Mouse (Mus musculus) MEL (cell line): ENCODE measurements around the gene Tarbp2. TPM values are rescaled to one million over a fixed set of nuclear protein-coding genes. Genes with fewer than 3 reads are reported as not detected.
A peak's percentile ranks its signal among the peaks of the same experiment; 100 is the strongest.

ENCODE experiments used
- DNase-seq: peaks from one replicate; pipeline ENCODE4 v3.0.0; 2011; ENCODE audit warnings: low read depth, low spot score
- H3K27ac ChIP-seq: 2 replicates; pipeline ENCODE4 v1.5.1; 2012; ENCODE audit warnings: low read depth, mild to moderate bottlenecking, control low read depth, low read length, moderate library complexity; ENCODE audit not compliant: control insufficient read depth
- H3K27me3 ChIP-seq, 2 experiments: fragments of 150-350 bp in 1 of 2; sonication (generic) in 1 of 2; 2 replicates each; pipeline ENCODE4 v1.6.1; 2012; ENCODE audit warnings: low read length in 2 of 2, mild to moderate bottlenecking in 2 of 2, improper control_type of control experiment in 1 of 2, moderate library complexity in 1 of 2; ENCODE audit not compliant: insufficient read depth in 2 of 2, control insufficient read depth in 1 of 2
- H3K36me3 ChIP-seq, 2 experiments: 2 replicates each; pipeline ENCODE4 v1.6.1; 2012 to 2014; ENCODE audit warnings: low read length in 2 of 2, improper control_type of control experiment in 1 of 2, inconsistent platforms in 1 of 2, mild to moderate bottlenecking in 1 of 2; ENCODE audit not compliant: insufficient read depth in 2 of 2, control insufficient read depth in 1 of 2
- H3K4me1 ChIP-seq, 2 experiments: fragments of 150-350 bp in 1 of 2; sonication (generic) in 1 of 2; 2 replicates each; pipeline ENCODE4 v1.6.1; 2012; ENCODE audit warnings: low read length in 2 of 2, improper control_type of control experiment in 1 of 2, mild to moderate bottlenecking in 1 of 2; ENCODE audit not compliant: insufficient read depth in 2 of 2, control insufficient read depth in 1 of 2
- H3K4me3 ChIP-seq, 2 experiments: fragments of 150-350 bp in 1 of 2; sonication (generic) in 1 of 2; 2 replicates each; pipeline ENCODE4 v1.5.1; 2012; ENCODE audit warnings: low read depth in 2 of 2, low read length in 2 of 2, mild to moderate bottlenecking in 2 of 2, moderate library complexity in 2 of 2, control low read depth in 1 of 2, improper control_type of control experiment in 1 of 2; ENCODE audit not compliant: control insufficient read depth in 1 of 2, insufficient read depth in 1 of 2
- H3K79me2 ChIP-seq: 2 replicates; pipeline ENCODE4 v1.6.1; 2012; ENCODE audit warnings: mild to moderate bottlenecking, low read length, moderate library complexity; ENCODE audit not compliant: control insufficient read depth, poor library complexity, insufficient read depth
- H3K9ac ChIP-seq: 2 replicates; pipeline ENCODE4 v1.6.1; 2012; ENCODE audit warnings: low read depth, mild to moderate bottlenecking, control low read depth, low read length, moderate library complexity; ENCODE audit not compliant: control insufficient read depth, poor library complexity, severe bottlenecking
- H3K9me3 ChIP-seq: fragments of 150-350 bp; sonication (generic); replicated peaks from 2 replicates; pipeline ENCODE4 v1.6.1; 2012; ENCODE audit warnings: mild to moderate bottlenecking, low read length, improper control_type of control experiment, moderate library complexity; ENCODE audit not compliant: insufficient read depth
- BHLHE40 ChIP-seq: IDR thresholded peaks from 2 replicates; pipeline ENCODE4 v1.6.1; 2012; ENCODE audit warnings: low read depth, mild to moderate bottlenecking, inconsistent platforms, low read length, improper control_type of control experiment, borderline replicate concordance
- CHD1 ChIP-seq: IDR thresholded peaks from 2 replicates; pipeline ENCODE4 v1.6.1; 2012; ENCODE audit warnings: low read depth, mild to moderate bottlenecking, inconsistent platforms, low read length, improper control_type of control experiment
- CTCF ChIP-seq, 3 experiments: IDR thresholded peaks in 2 of 3; conservative IDR thresholded peaks in 1 of 3; 2 replicates each; pipeline ENCODE4 v1.5.1; 2011 to 2012; ENCODE audit warnings: low read length in 3 of 3, low read depth in 2 of 3, mild to moderate bottlenecking in 2 of 3, improper control_type of control experiment in 1 of 3, inconsistent platforms in 1 of 3, mixed read lengths in 1 of 3, moderate library complexity in 1 of 3; ENCODE audit not compliant: control insufficient read depth in 1 of 3, insufficient read depth in 1 of 3, poor library complexity in 1 of 3, severe bottlenecking in 1 of 3
- ETS1 ChIP-seq: IDR thresholded peaks from 2 replicates; pipeline ENCODE4 v1.6.1; 2012; ENCODE audit warnings: low read depth, mild to moderate bottlenecking, inconsistent platforms, low read length, improper control_type of control experiment, moderate library complexity
- GABPA ChIP-seq: IDR thresholded peaks from 2 replicates; pipeline ENCODE4 v1.6.1; 2012; ENCODE audit warnings: low read depth, mild to moderate bottlenecking, inconsistent platforms, low read length, improper control_type of control experiment, moderate library complexity
- HCFC1 ChIP-seq: IDR thresholded peaks from 2 replicates; pipeline ENCODE4 v1.6.1; 2012; ENCODE audit warnings: low read depth, mild to moderate bottlenecking, inconsistent platforms, low read length, improper control_type of control experiment, moderate library complexity
- JUND ChIP-seq: IDR thresholded peaks from 2 replicates; pipeline ENCODE4 v1.6.1; 2011; ENCODE audit warnings: low read depth, mild to moderate bottlenecking, improper control_type of control experiment, low read length
- MAX ChIP-seq: IDR thresholded peaks from 2 replicates; pipeline ENCODE4 v1.6.1; 2011; ENCODE audit warnings: low read length, improper control_type of control experiment
- MAZ ChIP-seq: IDR thresholded peaks from 2 replicates; pipeline ENCODE4 v1.6.1; 2012; ENCODE audit warnings: low read depth, mild to moderate bottlenecking, inconsistent platforms, low read length, improper control_type of control experiment
- MEF2A ChIP-seq: IDR thresholded peaks from 2 replicates; pipeline ENCODE4 v1.6.1; 2014; ENCODE audit warnings: low read depth, mild to moderate bottlenecking, inconsistent platforms, low read length, improper control_type of control experiment; ENCODE audit not compliant: poor library complexity, insufficient replicate concordance, severe bottlenecking; ENCODE audit errors: extremely low read depth
- MYB ChIP-seq: IDR thresholded peaks from 2 replicates; pipeline ENCODE4 v1.6.1; 2011; ENCODE audit warnings: mild to moderate bottlenecking, low read depth, low read length, improper control_type of control experiment
- NELFE ChIP-seq: IDR thresholded peaks from 2 replicates; pipeline ENCODE4 v1.6.1; 2011; ENCODE audit warnings: low read depth, low read length, improper control_type of control experiment
- NRF1 ChIP-seq: IDR thresholded peaks from 2 replicates; pipeline ENCODE4 v1.6.1; 2014; ENCODE audit warnings: low read depth, mild to moderate bottlenecking, inconsistent platforms, low read length, improper control_type of control experiment, moderate library complexity; ENCODE audit not compliant: poor library complexity, insufficient read depth, severe bottlenecking
- POLR2A ChIP-seq, 2 experiments: IDR thresholded peaks; 2 replicates each; pipeline ENCODE4 v1.6.1; 2011 to 2012; ENCODE audit warnings: low read length in 2 of 2, mild to moderate bottlenecking in 2 of 2, control low read depth in 1 of 2, improper control_type of control experiment in 1 of 2, low read depth in 1 of 2, moderate library complexity in 1 of 2; ENCODE audit not compliant: control insufficient read depth in 1 of 2, insufficient read depth in 1 of 2, poor library complexity in 1 of 2
- POLR2AphosphoS5 ChIP-seq: IDR thresholded peaks from 2 replicates; pipeline ENCODE4 v1.6.1; 2012; ENCODE audit warnings: low read depth, borderline replicate concordance, mild to moderate bottlenecking, inconsistent platforms, low read length, moderate library complexity, mixed read lengths
- RAD21 ChIP-seq: IDR thresholded peaks from 2 replicates; pipeline ENCODE4 v1.6.1; 2011; ENCODE audit warnings: mild to moderate bottlenecking, low read depth, low read length, improper control_type of control experiment
- SIN3A ChIP-seq: IDR thresholded peaks from 2 replicates; pipeline ENCODE4 v1.6.1; 2012; ENCODE audit warnings: low read length, improper control_type of control experiment, inconsistent platforms
- TCF12 ChIP-seq: IDR thresholded peaks from 2 replicates; pipeline ENCODE4 v1.6.1; 2014; ENCODE audit warnings: low read depth, mild to moderate bottlenecking, inconsistent platforms, low read length, improper control_type of control experiment, moderate library complexity
- UBTF ChIP-seq: IDR thresholded peaks from 2 replicates; pipeline ENCODE4 v1.6.1; 2012; ENCODE audit warnings: low read depth, mild to moderate bottlenecking, inconsistent platforms, low read length, improper control_type of control experiment, moderate library complexity, borderline replicate concordance; ENCODE audit not compliant: insufficient read depth
- polyA plus RNA-seq, 2 experiments: library from polyadenylated mRNA; stranded (reverse) in 1 of 2; unstranded in 1 of 2; fragments of >175 nt in 1 of 2; fragments of >200 nt in 1 of 2; gene quantifications; 2 replicates each; pipeline versions ENCODE4 v1.2.1 to v1.2.4; 2012; ENCODE audit warnings: low replicate concordance in 2 of 2, low read depth in 1 of 2; ENCODE audit not compliant: insufficient read length in 2 of 2, insufficient read depth in 1 of 2, missing spikeins in 1 of 2
- total RNA-seq: library from RNA; depleted of rRNA; stranded (reverse); fragments of 300-350 nt; gene quantifications from 2 replicates; pipeline ENCODE4 v1.2.3, GENCODE M21; 2012

Gene Tarbp2
- total and polyA plus RNA-seq, 3 experiments = 155 to 182 TPM; not detected in 1

- TF ChIP-seq RAD21 (no peak), CTCF (IDR thresholded peaks at IDR 0.05 in 2 of 3, conservative IDR thresholded peaks at IDR 0.05 in 1 of 3; ENCODE audit: control insufficient read depth in 1 of 3, insufficient read depth in 1 of 3, low read depth in 2 of 3, low read length in 3 of 3, poor library complexity in 1 of 3, severe bottlenecking in 1 of 3) (no peak), NRF1 (no peak), POLR2AphosphoS5 (no peak), ETS1 (peak; percentile 84), MYB (no peak; the same call in 1 of the 2 replicates), POLR2A (IDR thresholded peaks at IDR 0.05; ENCODE audit: control insufficient read depth in 1 of 2, insufficient read depth in 1 of 2, low read depth in 1 of 2, low read length in 2 of 2, poor library complexity in 1 of 2) (peak in 1 of 2 experiments; percentile 31; a peak in 2 of 4 replicates), NELFE (no peak)
Measured at GRCm38 (mm10) chr15:102499370-102499769, 18.6 kb upstream of the Tarbp2 start (continued).

DNA sequence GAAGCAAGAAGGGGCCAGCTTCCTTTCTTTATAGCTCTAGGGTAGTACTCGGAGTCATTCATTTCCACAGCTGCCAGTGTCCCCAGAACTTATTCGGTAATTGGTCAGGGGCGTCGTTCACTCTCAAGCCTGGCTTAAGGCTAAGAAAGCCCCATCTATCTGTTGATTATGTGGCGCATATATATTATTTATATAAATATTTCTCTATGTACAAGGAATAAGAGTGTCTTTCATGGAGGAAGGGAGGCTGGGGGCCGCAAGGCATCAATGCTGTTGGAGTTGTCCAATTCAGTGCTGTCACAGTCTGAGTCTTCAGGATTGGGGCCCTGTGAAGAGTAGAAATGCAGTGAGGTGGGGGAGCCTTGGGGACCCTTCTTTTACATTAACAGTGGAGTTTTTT is 18.1 kb upstream of the Tarbp2 start:
- H3K4me1 ChIP-seq = peaks cover 8 to 23% of the 10 kb centered on the region in 2 experiments; a peak in 3 of 4 replicates
- no peaks in the 10 kb centered on the region for H3K27me3 ChIP-seq
- peaks cover 41 to 57% of the 10 kb centered on the region in 2 experiments for H3K36me3 ChIP-seq
- DNase-seq = no peak
- no peak overlapping the region for H3K4me3 ChIP-seq
- peaks cover 5% of the 10 kb centered on the region; the same call in 1 of the 2 replicates for H3K79me2 ChIP-seq
- H3K9ac ChIP-seq = no peak overlapping the region
- peak overlapping the region; percentile 45 for H3K27ac ChIP-seq
- no peaks in the 10 kb centered on the region for H3K9me3 ChIP-seq
- TF ChIP-seq CHD1 (no peak), NELFE (no peak), JUND (no peak), MAX (no peak), SIN3A (no peak), TCF12 (no peak), NRF1 (no peak), HCFC1 (no peak), MAZ (no peak; the same call in 1 of the 2 replicates), MEF2A (no peak), POLR2A (IDR thresholded peaks at IDR 0.05; ENCODE audit: control insufficient read depth in 1 of 2, insufficient read depth in 1 of 2, low read depth in 1 of 2, low read length in 2 of 2, poor library complexity in 1 of 2) (no peak), UBTF (no peak), BHLHE40 (no peak), GABPA (no peak)
